Comparison of ENCODE assay signal across 10 mouse cellular contexts in genomic region chr6:91527227-91527860, GRCm38 (mm10). TPM values are rescaled to one million over a fixed set of nuclear protein-coding genes. Genes with fewer than 3 reads are reported as not detected.
DNase-seq lines count a peak whose midpoint lies in the region; ATAC-seq lines count a peak whose summit lies in the region.
"Had no signal": no experiment of that assay in that cellular context is flagged by ENCODE, and none has a peak within 500 bp of the region (broad histone marks: within the 10 kb centered on the region; RNA-seq: fewer than 3 reads in every experiment).

No protein-coding gene starts in this region.

- no peaks in the 10 kb centered on the region for H3K9me3 ChIP-seq in hindbrain, embryonic 11.5 days (ENCODE audit: control insufficient read depth, low read length)
- H3K9me3 ChIP-seq in hindbrain, embryonic 13.5 days = no peaks in the 10 kb centered on the region
- no peaks in the 10 kb centered on the region for H3K9me3 ChIP-seq in midbrain, embryonic 15.5 days
- H3K9me3 ChIP-seq: embryonic facial prominence, embryonic 13.5 days; lung, embryonic 15.5 days had no signal

- H3K36me3 ChIP-seq in hindbrain, embryonic 11.5 days (ENCODE audit: control insufficient read depth, insufficient read depth, low read length) = 0 out of 2 replicates have a peak, but pooled peaks cover 2% of the 10 kb centered on the region
- H3K36me3 ChIP-seq in hindbrain, embryonic 13.5 days = peaks cover 31% of the 10 kb centered on the region
- H3K36me3 ChIP-seq in midbrain, embryonic 15.5 days (replicated peaks) = peaks cover 6% of the 10 kb centered on the region; the same call in 1 of the 2 replicates

- no peak overlapping the region for H3K4me2 ChIP-seq in hindbrain, embryonic 11.5 days (replicated peaks; ENCODE audit: low read depth, low read length)
- H3K4me2 ChIP-seq in hindbrain, embryonic 13.5 days = no peak overlapping the region
- no peak overlapping the region for H3K4me2 ChIP-seq in midbrain, embryonic 15.5 days
- H3K4me2 ChIP-seq: embryonic facial prominence, embryonic 13.5 days; lung, embryonic 15.5 days had no signal

- no peaks in the 10 kb centered on the region for H3K4me1 ChIP-seq in hindbrain, embryonic 11.5 days (replicated peaks; ENCODE audit: control insufficient read depth, insufficient read depth, low read length)
- H3K4me1 ChIP-seq in hindbrain, embryonic 13.5 days (replicated peaks) = no peaks in the 10 kb centered on the region
- no peaks in the 10 kb centered on the region for H3K4me1 ChIP-seq in midbrain, embryonic 15.5 days

- H3K9ac ChIP-seq in hindbrain, embryonic 11.5 days (ENCODE audit: low read depth, low read length) = no peak overlapping the region
- no peak overlapping the region for H3K9ac ChIP-seq in hindbrain, embryonic 13.5 days
- H3K9ac ChIP-seq in midbrain, embryonic 15.5 days = no peak overlapping the region
- H3K9ac ChIP-seq: embryonic facial prominence, embryonic 13.5 days; lung, embryonic 15.5 days had no signal

- H3K27ac ChIP-seq in hindbrain, embryonic 11.5 days (ENCODE audit: low read depth, low read length) = no peak overlapping the region
- no peak overlapping the region for H3K27ac ChIP-seq in hindbrain, embryonic 13.5 days
- no peak overlapping the region for H3K27ac ChIP-seq in midbrain, embryonic 15.5 days
- H3K27ac ChIP-seq: embryonic facial prominence, embryonic 13.5 days; lung, embryonic 15.5 days had no signal

- no peak for ATAC-seq in hindbrain, embryonic 11.5 days (ENCODE audit: low FRiP score)
- ATAC-seq in hindbrain, embryonic 13.5 days (ENCODE audit: low FRiP score) = no peak; the same call in 1 of the 2 replicates
- ATAC-seq in granulocyte monocyte progenitor cell, adult 5-6 weeks (replicated peaks; ENCODE audit: poor library complexity, severe bottlenecking) = peak; percentile 53
- ATAC-seq in midbrain, embryonic 15.5 days (replicated peaks) = peak; percentile 60; the same call in 1 of the 2 replicates
- ATAC-seq in erythroid progenitor cell, adult 5-6 weeks (replicated peaks; ENCODE audit: low FRiP score, poor library complexity, severe bottlenecking) = no peak

- no peaks in the 10 kb centered on the region for H3K27me3 ChIP-seq in hindbrain, embryonic 11.5 days (ENCODE audit: control insufficient read depth, insufficient read depth, low read length)
- no peaks in the 10 kb centered on the region for H3K27me3 ChIP-seq in hindbrain, embryonic 13.5 days
- no peaks in the 10 kb centered on the region for H3K27me3 ChIP-seq in midbrain, embryonic 15.5 days (replicated peaks)
- H3K27me3 ChIP-seq: embryonic facial prominence, embryonic 13.5 days; lung, embryonic 15.5 days had no signal

- peak; percentile 51 for DNase-seq in hindbrain, embryonic 11.5 days (ENCODE audit: low spot score)
- peak; percentile 40 for DNase-seq in 3134 (ENCODE audit: extremely low read depth, insufficient read length, low spot score)
- peak; percentile 55 for DNase-seq in ES-CJ7 (ENCODE audit: low read depth, low spot score)
- DNase-seq in layer of hippocampus, postnatal 36 days = no peak

- 56% methylated on average over 5 of the region's 5 CpGs for WGBS in hindbrain, embryonic 11.5 days
- 52% methylated on average over 5 of the region's 5 CpGs for WGBS in hindbrain, embryonic 13.5 days
- WGBS in midbrain, embryonic 15.5 days = 48% methylated on average over 5 of the region's 5 CpGs

- no peak overlapping the region for H3K4me3 ChIP-seq in hindbrain, embryonic 11.5 days (ENCODE audit: low read depth, low read length)
- H3K4me3 ChIP-seq in hindbrain, embryonic 13.5 days = no peak overlapping the region
- no peak overlapping the region for H3K4me3 ChIP-seq in midbrain, embryonic 15.5 days
- H3K4me3 ChIP-seq: embryonic facial prominence, embryonic 13.5 days; lung, embryonic 15.5 days had no signal

RNA-seq across cellular contexts. Expression of gene Lsm3, which starts 11.6 kb away (rescaled TPM):
- 265 and 272 TPM in 2 replicates for polyA plus RNA-seq in hindbrain, embryonic 11.5 days (2014; fragmentation: Nextera tagmentation; extraction: Ambion mirVana)
- polyA plus RNA-seq in hindbrain, embryonic 13.5 days (2015; fragmentation: Nextera tagmentation; extraction: Ambion mirVana) = 162 and 169 TPM in 2 replicates
- 221 and 276 TPM in 2 replicates for total RNA-seq in granulocyte monocyte progenitor cell, adult 5-6 weeks (2014; fragmentation: Nextera tagmentation)
- 454 and 490 TPM in 2 replicates for total RNA-seq in granulocyte monocyte progenitor cell, adult 5-6 weeks (2017)
- 149 and 152 TPM in 2 replicates for polyA plus RNA-seq in midbrain, embryonic 15.5 days (2015; fragmentation: Nextera tagmentation; extraction: Ambion mirVana)
- total RNA-seq in erythroid progenitor cell, adult 5-6 weeks (2015; ENCODE audit: low replicate concordance) = 92.6 and 97.3 TPM in 2 replicates
- 114 and 121 TPM in 2 replicates for total RNA-seq in erythroid progenitor cell, adult 5-6 weeks (2017; ENCODE audit: low replicate concordance)
- 10 to 100 TPM; 36.8 to 41.5 TPM for total RNA-seq in layer of hippocampus, postnatal 36 days (2021)

RNA-seq across cellular contexts. Expression of gene Xpc, which starts 11.7 kb away (rescaled TPM):
- polyA plus RNA-seq in hindbrain, embryonic 11.5 days (2014; fragmentation: Nextera tagmentation; extraction: Ambion mirVana) = 21.0 and 23.4 TPM in 2 replicates
- polyA plus RNA-seq in hindbrain, embryonic 13.5 days (2015; fragmentation: Nextera tagmentation; extraction: Ambion mirVana) = 22.2 and 24.8 TPM in 2 replicates
- 38.4 TPM in 2 replicates for total RNA-seq in granulocyte monocyte progenitor cell, adult 5-6 weeks (2014; fragmentation: Nextera tagmentation)
- total RNA-seq in granulocyte monocyte progenitor cell, adult 5-6 weeks (2017) = 63.3 and 64.4 TPM in 2 replicates
- polyA plus RNA-seq in midbrain, embryonic 15.5 days (2015; fragmentation: Nextera tagmentation; extraction: Ambion mirVana) = 20.6 and 21.9 TPM in 2 replicates
- total RNA-seq in erythroid progenitor cell, adult 5-6 weeks (2015; ENCODE audit: low replicate concordance) = 3.2 and 5.4 TPM in 2 replicates
- 4.7 and 6.4 TPM in 2 replicates for total RNA-seq in erythroid progenitor cell, adult 5-6 weeks (2017; ENCODE audit: low replicate concordance)
- 10 to 100 TPM; 12.5 to 14.5 TPM for total RNA-seq in layer of hippocampus, postnatal 36 days (2021)

RNA-seq across cellular contexts. Expression of gene Tmem43, which starts 53.8 kb away (rescaled TPM):
- polyA plus RNA-seq in hindbrain, embryonic 11.5 days (2014; fragmentation: Nextera tagmentation; extraction: Ambion mirVana) = 53.1 and 56.1 TPM in 2 replicates
- 43.5 and 44.3 TPM in 2 replicates for polyA plus RNA-seq in hindbrain, embryonic 13.5 days (2015; fragmentation: Nextera tagmentation; extraction: Ambion mirVana)
- total RNA-seq in granulocyte monocyte progenitor cell, adult 5-6 weeks (2014; fragmentation: Nextera tagmentation) = 63.2 and 76.0 TPM in 2 replicates
- total RNA-seq in granulocyte monocyte progenitor cell, adult 5-6 weeks (2017) = 59.3 and 77.7 TPM in 2 replicates
- 51.6 and 52.0 TPM in 2 replicates for polyA plus RNA-seq in midbrain, embryonic 15.5 days (2015; fragmentation: Nextera tagmentation; extraction: Ambion mirVana)
- 6.7 and 6.8 TPM in 2 replicates for total RNA-seq in erythroid progenitor cell, adult 5-6 weeks (2015; ENCODE audit: low replicate concordance)
- 6.3 and 19.0 TPM in 2 replicates for total RNA-seq in erythroid progenitor cell, adult 5-6 weeks (2017; ENCODE audit: low replicate concordance)
- 10 to 100 TPM; 28.7 to 31.8 TPM for total RNA-seq in layer of hippocampus, postnatal 36 days (2021)

RNA-seq across cellular contexts. Expression of gene Chchd4, which starts 54.0 kb away (rescaled TPM):
- 24.6 and 28.3 TPM in 2 replicates for polyA plus RNA-seq in hindbrain, embryonic 11.5 days (2014; fragmentation: Nextera tagmentation; extraction: Ambion mirVana)
- polyA plus RNA-seq in hindbrain, embryonic 13.5 days (2015; fragmentation: Nextera tagmentation; extraction: Ambion mirVana) = 29.9 and 30.4 TPM in 2 replicates
- 23.4 and 30.7 TPM in 2 replicates for total RNA-seq in granulocyte monocyte progenitor cell, adult 5-6 weeks (2014; fragmentation: Nextera tagmentation)
- total RNA-seq in granulocyte monocyte progenitor cell, adult 5-6 weeks (2017) = 24.6 and 24.9 TPM in 2 replicates
- 39.6 and 40.7 TPM in 2 replicates for polyA plus RNA-seq in midbrain, embryonic 15.5 days (2015; fragmentation: Nextera tagmentation; extraction: Ambion mirVana)
- total RNA-seq in erythroid progenitor cell, adult 5-6 weeks (2015; ENCODE audit: low replicate concordance) = 2.9 and 4.0 TPM in 2 replicates
- 2.3 and 3.0 TPM in 2 replicates for total RNA-seq in erythroid progenitor cell, adult 5-6 weeks (2017; ENCODE audit: low replicate concordance)
- 10 to 100 TPM; 19.8 to 22.8 TPM for total RNA-seq in layer of hippocampus, postnatal 36 days (2021)

Comparison
In these comparisons a context has a peak if more than half of its experiments do, and no peak if none do; other contexts are left out.
1. ATAC-seq: peak in granulocyte monocyte progenitor cell, adult 5-6 weeks (single experiment) and midbrain, embryonic 15.5 days (single experiment); none in hindbrain, embryonic 11.5 days (single experiment), hindbrain, embryonic 13.5 days (single experiment) and erythroid progenitor cell, adult 5-6 weeks (single experiment).
2. DNase-seq: peak in hindbrain, embryonic 11.5 days (single experiment), 3134 (single experiment) and ES-CJ7 (single experiment); none in layer of hippocampus, postnatal 36 days (0 of 2).